Mouse (Mus musculus) heart, adult 8-10 months (tissue): ENCODE data around the gene Olfr1160. TPM values are rescaled to one million over a fixed set of nuclear protein-coding genes. Genes with fewer than 3 reads are reported as not detected.
"Not testable (repeated sequence)": the region's sequence is repeated elsewhere in the genome, so short reads cannot be mapped to it uniquely, and the experiment has no call there.

Experiments used
- DNase-seq: peaks from one replicate; pipeline ENCODE4 v3.0.0; 2022; ENCODE audit warnings: low spot score
- total RNA-seq, 4 experiments: library from RNA; stranded (reverse); gene quantifications; 2 replicates each; pipeline ENCODE4 v1.2.4; 2022

Olfr1160 gene
- total RNA-seq = not detected

DNA sequence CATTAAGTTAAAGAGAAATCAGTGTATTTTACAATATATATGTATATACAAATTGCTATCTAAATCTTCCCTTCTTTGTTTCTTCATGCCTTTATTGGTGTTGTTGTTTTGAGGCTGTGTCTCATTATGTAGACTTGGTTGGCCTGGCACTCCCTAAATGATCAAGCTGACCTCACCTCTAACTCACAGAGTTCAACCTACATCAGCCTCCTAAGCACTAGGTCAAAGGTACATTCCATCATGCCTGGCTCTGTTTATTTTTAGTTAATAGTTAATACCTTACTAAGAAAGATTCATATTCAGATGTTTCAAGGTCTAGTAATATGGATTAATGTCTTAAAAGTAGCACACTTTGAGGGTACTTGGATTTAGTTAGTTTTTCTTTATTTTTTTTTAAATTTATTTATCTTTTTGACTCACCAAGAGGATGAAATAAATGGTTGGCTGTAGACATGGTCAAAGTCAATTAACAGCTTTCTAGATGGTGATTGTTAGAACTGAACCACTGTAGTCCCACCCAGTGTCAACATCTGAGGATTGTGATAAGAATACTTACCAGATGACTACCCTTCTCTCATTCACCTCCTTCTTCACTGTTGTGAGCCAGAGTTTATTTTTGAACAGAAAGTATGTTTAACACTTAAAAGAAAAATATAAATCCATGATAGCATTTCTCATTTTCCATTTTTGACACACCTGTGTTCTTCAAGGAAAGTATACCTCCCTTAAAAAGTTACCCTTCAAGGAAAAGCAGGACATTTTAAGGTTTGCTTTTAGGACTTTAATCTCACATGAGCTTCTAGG lies at the start of gene Olfr1160:
Gene Olfr1160 (minus strand): TSS at position 754 of the 804 bp plus-strand sequence.
- DNase-seq = no peak

DNA sequence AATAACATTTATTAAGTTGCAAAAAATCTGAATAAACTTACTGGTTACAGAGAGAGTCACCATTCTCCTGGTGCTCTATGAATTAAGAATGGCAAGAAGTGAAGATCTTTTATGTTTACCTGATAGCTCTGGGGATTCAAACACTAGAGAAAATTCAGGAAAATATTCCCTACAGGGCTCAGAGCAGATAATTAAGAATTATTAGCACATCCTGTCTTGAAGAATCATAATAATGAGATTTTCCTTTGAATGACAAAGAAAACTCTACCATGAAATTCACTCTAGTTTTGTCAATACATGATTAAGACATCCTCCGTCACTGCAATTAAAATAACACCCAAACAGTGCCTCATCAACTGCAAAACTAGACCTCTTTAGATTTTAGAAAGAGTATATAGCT lies 43.0 kb upstream of the Olfr1160 start, which contains the start of gene Olfr1162:
Gene Olfr1162 (minus strand): TSS at position 101 of the 400 bp plus-strand sequence.
- DNase-seq = no peak

DNA sequence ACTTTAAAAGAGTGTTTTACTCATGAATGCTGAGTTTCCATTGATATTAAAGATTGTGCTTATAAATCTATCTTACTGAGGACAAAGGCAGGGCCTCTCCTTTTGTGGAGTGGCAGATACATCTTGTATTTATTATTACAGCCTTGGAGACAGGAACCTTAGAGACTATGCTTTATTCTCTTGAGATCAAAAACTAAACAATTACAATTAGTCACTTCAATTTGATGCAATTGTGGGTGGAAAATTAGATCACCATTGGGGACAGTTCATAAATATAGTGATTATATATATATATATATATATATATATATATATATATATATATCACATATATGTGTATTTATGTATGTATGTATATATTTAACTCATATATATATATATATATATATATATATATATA lies 29.5 kb upstream of the Olfr1160 start, which contains the start of gene Olfr73:
Gene Olfr73 (minus strand): TSS at position 101 of the 400 bp plus-strand sequence.
- DNase-seq = no peak

DNA sequence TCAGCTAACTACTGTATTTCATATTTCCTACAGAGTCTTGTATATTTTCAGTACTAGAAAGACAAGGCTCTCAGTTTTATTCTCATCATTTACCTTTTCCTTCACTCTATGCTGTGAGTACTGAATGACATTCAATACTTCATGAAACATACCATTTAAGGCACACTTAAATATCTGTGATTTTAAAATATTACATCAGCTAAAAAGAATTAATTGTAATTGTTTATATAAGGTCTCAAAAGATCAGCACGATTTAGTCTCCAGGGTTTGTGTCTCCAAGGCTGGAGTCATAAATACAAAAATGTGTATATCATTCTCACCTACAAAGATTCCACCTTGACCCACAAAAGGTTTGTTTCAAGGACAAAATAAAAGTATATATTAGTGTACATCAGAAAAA lies 14.4 kb upstream of the Olfr1160 start, which contains the start of gene Olfr1161:
Gene Olfr1161 (plus strand): TSS at position 301 of the 400 bp plus-strand sequence.
- not testable (repeated sequence) for DNase-seq

DNA sequence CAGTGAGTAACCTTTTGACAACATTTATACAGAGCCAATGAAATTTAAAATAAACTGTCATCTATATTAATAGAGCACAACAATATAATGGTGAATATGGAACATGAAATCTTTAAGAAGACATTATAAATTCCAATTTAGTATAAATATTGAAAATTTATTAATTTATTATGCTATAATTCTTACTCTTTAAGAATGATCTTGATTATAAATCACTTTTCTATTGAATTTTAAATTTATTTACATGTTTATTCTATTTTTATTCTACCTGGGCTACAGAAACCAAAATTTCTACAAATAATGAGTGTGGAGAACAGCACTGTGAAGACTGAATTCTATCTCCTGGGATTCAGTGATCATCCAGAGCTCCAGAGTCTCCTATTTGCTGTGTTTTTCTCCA lies 18.3 kb downstream of the Olfr1160 start, which contains the start of gene Olfr1158:
Gene Olfr1158 (plus strand): TSS at position 301 of the 400 bp plus-strand sequence.
- DNase-seq = no peak

- no peak for DNase-seq
These were observed 33.5 kb downstream of the Olfr1160 start, which contains the start of gene Olfr74 for GRCm38 (mm10) chr2:87974563-87974962. Gene Olfr74 (minus strand): TSS chr2:87974663.

GRCm38 (mm10) chr2:87968199-87968598 lies 39.9 kb downstream of the Olfr1160 start, which contains the start of gene Olfr1157:
Gene Olfr1157 (minus strand): TSS chr2:87968299.
- no peak for DNase-seq

GRCm38 (mm10) chr2:87953000-87953399 lies 55.1 kb downstream of the Olfr1160 start, which contains the start of gene Olfr1156:
Gene Olfr1156 (minus strand): TSS chr2:87953100.
- no peak for DNase-seq

Other genes with a start within 250 kb of the Olfr1160 start
- not detected for gene Olfr152, start 228.8 kb downstream of the Olfr1160 start, total RNA-seq
- not detected for gene Olfr1143, start 207.7 kb downstream of the Olfr1160 start, total RNA-seq
- not detected for gene Olfr1145, start 198.4 kb downstream of the Olfr1160 start, total RNA-seq
- gene Olfr1148, start 177.7 kb downstream of the Olfr1160 start, total RNA-seq = not detected
- gene Olfr1150-ps1, start 164.3 kb downstream of the Olfr1160 start, total RNA-seq = not detected
- not detected for gene Olfr1151, start 152.4 kb downstream of the Olfr1160 start, total RNA-seq
- gene Olfr1152, start 141.8 kb downstream of the Olfr1160 start, total RNA-seq = not detected
- gene Olfr1153, start 113.3 kb downstream of the Olfr1160 start, total RNA-seq = not detected
- gene Olfr1154, start 103.1 kb downstream of the Olfr1160 start, total RNA-seq = not detected
- not detected for gene Olfr1155, start 63.1 kb downstream of the Olfr1160 start, total RNA-seq
- not detected for gene Olfr1156, start 55.2 kb downstream of the Olfr1160 start, total RNA-seq
- gene Olfr1157, start 40.0 kb downstream of the Olfr1160 start, total RNA-seq = not detected
- not detected for gene Olfr74, start 33.6 kb downstream of the Olfr1160 start, total RNA-seq
- not detected for gene Olfr1158, start 18.2 kb downstream of the Olfr1160 start, total RNA-seq
- gene Olfr1161, start 14.5 kb upstream of the Olfr1160 start, total RNA-seq = not detected
- gene Olfr73, start 29.4 kb upstream of the Olfr1160 start, total RNA-seq = not detected
- gene Olfr1162, start 42.9 kb upstream of the Olfr1160 start, total RNA-seq = not detected
- gene Olfr1163, start 63.6 kb upstream of the Olfr1160 start, total RNA-seq = not detected
- not detected for gene Olfr1164, start 85.7 kb upstream of the Olfr1160 start, total RNA-seq
- gene Olfr1166, start 120.0 kb upstream of the Olfr1160 start, total RNA-seq = not detected
- gene Olfr1167, start 146.9 kb upstream of the Olfr1160 start, total RNA-seq = not detected
- not detected for gene Olfr1168, start 173.6 kb upstream of the Olfr1160 start, total RNA-seq
- not detected for gene Olfr1170, start 220.1 kb upstream of the Olfr1160 start, total RNA-seq